Mouse (Mus musculus) brain, embryonic 14.5 days (tissue): Measurements from ENCODE around the gene Stat5b.
A peak's percentile ranks its signal among the peaks of the same experiment; 100 is the strongest.

Experiments used
- CTCF ChIP-seq: fragments of 200-500 bp; IDR thresholded peaks from 2 replicates; pipeline ENCODE4 v1.5.1; 2012; ENCODE audit warnings: inconsistent platforms, mild to moderate bottlenecking, moderate library complexity, borderline replicate concordance; ENCODE audit not compliant: insufficient read depth, insufficient read length; ENCODE audit errors: extremely low read depth
- POLR2A ChIP-seq: fragments of 200-500 bp; IDR thresholded peaks from 2 replicates; pipeline ENCODE4 v1.6.1; 2012; ENCODE audit warnings: mild to moderate bottlenecking, inconsistent platforms, borderline replicate concordance; ENCODE audit not compliant: poor library complexity, insufficient read depth, insufficient read length, severe bottlenecking; ENCODE audit errors: extremely low read depth

- TF ChIP-seq POLR2A (no peak), CTCF (peak; percentile 28; the same call in 1 of the 2 replicates)
Measured at GRCm38 (mm10) chr11:100828676-100829151, 21.8 kb downstream of the Stat5b start.
